Mouse (Mus musculus): ENCODE results near the gene Insig1. TPM values are rescaled to one million over a fixed set of nuclear protein-coding genes. Genes with fewer than 3 reads are reported as not detected.

The Insig1 gene
- total RNA-seq, 4 experiments from 2014 or later, result 93.1 to 116 (median 115) TPM

DNA sequence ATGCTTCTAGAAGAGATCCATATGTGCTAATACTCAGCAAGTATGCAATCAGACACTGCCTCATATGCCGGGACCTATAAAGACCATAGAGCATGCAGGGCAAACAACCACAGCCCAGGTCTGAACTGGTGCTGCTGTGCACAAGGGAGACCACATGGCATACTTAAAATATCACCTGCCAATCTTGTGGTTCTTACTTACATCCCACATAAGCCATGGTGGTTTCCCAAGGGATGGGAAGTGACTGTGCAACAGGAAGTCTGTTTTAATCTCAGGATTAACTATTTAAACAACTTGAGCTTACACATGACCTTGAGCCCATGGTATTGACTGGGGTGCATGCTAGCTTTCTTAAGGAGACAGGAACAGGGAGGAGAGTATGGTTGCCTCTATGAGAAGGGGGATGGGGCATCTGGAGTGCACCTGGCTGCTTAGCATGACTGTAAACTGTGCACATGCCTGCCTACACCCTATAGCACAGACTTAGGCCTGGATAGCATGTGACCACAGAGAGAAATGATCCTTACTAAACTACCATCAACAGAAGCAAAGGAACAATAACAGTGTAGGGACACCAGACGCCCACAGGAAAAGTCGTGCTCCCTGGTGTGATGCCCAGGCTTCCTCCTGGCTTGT, 7.1 kb upstream of the Insig1 start:
- DNase-seq (ENCODE audit: low spot score in 2 of 2), result no peak

- DNase-seq (ENCODE audit: low spot score in 2 of 2), result no peak
Measured at GRCm38 (mm10) chr5:28065275-28065674, 5.9 kb upstream of the Insig1 start.

GRCm38 (mm10) chr5:28066311-28066710, 4.9 kb upstream of the Insig1 start:
- DNase-seq (ENCODE audit: low spot score in 2 of 2), result no peak

DNA sequence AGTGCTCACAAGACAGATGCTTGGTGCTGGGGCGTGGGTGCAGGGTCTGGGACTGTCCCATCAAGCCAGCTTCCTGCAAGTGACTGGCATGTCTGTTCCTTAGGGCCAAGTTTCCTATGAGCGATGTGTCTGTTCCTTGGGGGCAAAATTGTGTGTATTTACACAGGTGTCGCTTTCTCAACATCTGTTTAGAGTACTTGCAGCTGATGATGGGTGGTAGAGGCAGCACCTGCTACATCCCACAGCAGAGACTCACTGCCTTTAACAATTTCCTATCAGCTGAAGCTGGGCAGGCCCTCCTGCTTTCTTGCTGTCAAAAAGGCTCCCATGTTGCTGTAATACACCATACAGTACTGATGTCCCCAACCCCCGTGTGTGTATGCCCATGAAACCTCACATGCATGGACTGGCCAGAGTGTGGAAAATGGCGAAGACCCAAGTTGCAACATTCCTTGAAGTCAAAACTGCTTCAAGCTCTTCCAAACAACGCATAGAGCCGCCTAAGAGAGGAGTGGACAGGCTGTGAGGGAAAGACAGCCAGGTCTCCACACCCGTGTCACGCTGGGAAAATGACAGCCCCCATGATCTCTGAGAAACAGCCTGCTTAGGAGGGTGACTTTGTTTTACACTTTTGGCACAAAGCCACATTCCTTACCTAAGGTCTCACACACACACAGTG, 875 bp upstream of the Insig1 start:
- no peak for DNase-seq (ENCODE audit: low spot score in 2 of 2)

DNA sequence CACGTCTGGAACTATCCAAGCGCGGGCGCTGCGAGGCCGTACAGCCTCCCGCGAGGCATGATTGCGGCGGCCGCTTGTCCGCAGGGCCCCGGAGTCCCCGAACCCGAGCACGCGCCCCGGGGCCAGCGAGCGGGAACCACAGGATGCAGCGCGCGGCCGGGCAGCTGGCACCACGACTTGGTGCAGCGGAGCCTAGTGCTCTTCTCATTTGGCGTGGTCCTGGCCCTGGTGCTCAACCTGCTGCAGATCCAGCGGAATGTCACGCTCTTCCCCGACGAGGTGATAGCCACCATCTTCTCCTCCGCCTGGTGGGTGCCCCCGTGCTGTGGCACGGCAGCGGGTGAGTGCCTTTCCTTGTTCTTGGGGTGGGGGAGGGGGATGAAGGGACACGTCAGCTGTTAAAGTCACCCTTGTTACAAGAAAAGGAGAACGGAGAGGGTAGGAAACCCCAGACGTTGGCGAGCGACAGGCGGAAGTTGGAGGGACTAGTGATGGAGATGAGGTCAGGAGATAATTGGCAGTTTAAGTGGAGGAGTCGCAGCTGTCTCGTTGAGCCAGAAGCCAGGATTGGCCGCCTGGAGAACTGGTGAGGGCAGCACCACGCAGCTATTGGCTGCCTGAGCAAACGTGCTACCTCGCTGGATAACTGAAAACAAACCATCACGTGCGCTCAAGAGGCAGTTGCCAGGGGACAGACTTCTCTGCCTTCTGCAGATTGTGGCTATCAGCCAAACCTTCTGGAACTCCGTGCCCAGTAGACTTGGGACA, 477 bp downstream of the Insig1 start:
- DNase-seq (ENCODE audit: low spot score in 2 of 2), result peak; percentile 73 to 94

DNA sequence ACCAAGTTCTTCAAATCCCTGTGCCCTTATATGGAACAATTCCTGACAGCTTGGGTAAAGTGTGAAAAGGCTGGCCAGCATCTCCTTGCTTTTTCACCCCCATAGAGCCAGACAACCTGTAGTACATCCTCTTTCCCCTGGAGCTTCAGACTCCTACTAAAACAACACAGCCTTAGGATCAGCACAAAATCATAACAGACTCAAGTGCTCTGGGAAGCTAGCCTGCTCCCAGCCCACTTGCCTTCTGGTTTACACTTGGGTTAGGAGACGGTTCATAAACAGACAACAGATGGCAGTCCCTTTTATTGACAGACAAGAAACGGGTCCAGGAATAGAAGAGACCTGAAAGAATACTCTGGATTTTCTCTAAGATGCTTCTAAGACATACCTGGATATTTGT, 8.3 kb downstream of the Insig1 start:
- DNase-seq (ENCODE audit: low spot score in 2 of 2), result peak in 1 of 2 experiments; percentile 33

DNA sequence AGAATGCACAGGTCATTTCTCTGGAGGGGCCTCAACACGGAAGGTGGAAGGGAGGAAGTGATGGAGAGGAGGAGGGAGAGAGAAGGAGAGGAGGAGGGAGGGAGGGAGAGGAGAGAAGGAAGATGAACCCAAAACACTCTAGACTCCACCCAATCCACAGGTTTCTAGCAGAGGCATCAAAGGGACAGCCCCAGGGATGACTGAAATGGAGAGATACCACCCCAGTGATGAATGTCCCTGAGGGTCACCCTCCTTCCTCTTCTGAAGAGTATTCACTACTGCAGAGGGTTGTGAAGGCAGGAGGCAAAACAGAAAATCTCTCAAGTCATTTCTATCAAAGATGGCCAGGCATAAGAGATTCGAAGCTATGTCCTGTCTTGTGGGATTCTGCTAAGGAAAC, 10.0 kb downstream of the Insig1 start:
- DNase-seq (ENCODE audit: low spot score in 2 of 2), result no peak

GRCm38 (mm10) chr5:28081822-28082221, 10.7 kb downstream of the Insig1 start:
- DNase-seq (ENCODE audit: low spot score in 2 of 2), result no peak

DNA sequence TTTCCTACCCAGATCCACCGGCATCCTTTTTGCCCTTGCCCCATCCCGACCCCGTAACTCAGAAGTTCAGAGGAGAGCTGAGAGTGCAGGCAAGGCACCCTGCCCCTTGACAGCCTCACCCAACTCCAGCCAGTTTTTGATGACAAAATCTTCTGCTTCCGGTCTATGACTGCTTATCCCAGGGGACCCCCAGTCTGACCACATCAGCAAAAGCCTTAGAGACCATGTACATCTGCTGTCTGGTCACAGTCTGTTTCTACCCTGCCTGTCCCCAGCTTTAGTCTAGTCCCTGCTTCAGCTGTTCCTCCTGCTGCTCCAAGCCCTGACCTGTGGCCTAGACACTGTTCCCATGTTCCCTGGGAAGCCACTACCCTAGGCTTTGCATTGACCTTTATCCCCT, 11.1 kb downstream of the Insig1 start:
- DNase-seq (ENCODE audit: low spot score in 2 of 2), result no peak

- DNase-seq (ENCODE audit: low spot score in 2 of 2), result no peak
Measured at GRCm38 (mm10) chr5:28082796-28083195, 11.6 kb downstream of the Insig1 start.

DNA sequence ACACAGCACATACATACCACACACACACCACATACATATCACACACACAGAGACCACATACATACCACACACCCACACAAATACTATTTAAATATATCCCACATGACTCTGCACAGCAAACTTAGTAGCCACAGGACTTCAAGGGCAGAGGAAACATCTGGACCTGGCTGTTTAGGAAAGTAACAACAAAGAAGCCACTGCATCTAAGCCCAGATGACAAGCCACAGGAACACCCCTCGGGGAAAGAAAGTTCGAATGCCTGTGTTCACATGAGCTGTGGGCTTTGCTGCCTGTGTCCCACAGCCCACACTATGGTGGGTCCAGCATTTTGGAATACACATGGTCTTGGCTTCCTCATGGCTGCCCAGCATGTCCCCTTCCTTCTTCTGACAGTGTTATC, 13.6 kb downstream of the Insig1 start:
- no peak for DNase-seq (ENCODE audit: low spot score in 2 of 2)

- DNase-seq (ENCODE audit: low spot score in 2 of 2), result no peak
Measured at GRCm38 (mm10) chr5:28090547-28090946, 19.4 kb downstream of the Insig1 start.

- no peak for DNase-seq (ENCODE audit: low spot score in 2 of 2)
Measured at GRCm38 (mm10) chr5:28092327-28092726, 21.2 kb downstream of the Insig1 start.

GRCm38 (mm10) chr5:28093874-28094273, 22.7 kb downstream of the Insig1 start:
- peak; percentile 38 to 70 for DNase-seq (ENCODE audit: low spot score in 2 of 2)

DNA sequence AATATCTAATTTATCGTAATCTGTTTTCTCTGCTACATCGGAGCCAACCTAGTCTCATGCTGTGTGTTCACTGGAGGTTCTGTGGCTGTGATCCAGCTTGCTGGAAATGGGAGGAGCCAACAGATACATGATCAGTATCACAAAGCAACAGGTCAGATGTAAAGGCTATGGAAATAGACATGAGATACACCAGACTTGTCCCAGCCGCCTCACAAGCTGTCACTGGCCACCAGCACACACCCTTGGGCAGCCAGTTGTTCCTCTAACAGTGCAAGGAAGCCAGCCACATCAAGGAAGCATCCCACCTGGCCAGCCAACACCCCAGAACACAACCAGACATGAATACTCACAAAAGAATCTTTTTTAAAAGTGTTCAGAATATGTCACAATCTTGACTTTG, 23.2 kb downstream of the Insig1 start:
- DNase-seq (ENCODE audit: low spot score in 2 of 2), result no peak

- no peak for DNase-seq (ENCODE audit: low spot score in 2 of 2)
Measured at GRCm38 (mm10) chr5:28094846-28095245, 23.7 kb downstream of the Insig1 start.

DNA sequence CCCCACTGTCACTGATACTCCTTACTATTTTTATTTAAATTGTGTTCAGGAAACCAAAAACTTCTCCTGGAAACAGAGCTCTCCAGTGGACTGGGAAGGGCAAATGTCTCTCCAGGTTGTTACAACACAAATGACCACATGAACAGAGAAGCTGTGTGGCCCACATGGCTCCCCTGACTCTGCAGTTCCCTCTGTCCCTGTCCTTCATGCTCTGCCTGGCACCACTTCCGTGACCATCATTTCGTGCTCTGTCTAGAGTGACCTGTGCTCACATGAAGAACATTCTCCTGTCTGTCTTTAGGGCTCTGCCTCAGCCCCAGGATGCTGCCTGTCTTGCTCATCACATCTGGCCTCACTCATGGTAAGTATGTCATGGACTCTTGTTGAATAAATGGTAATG, 24.5 kb downstream of the Insig1 start:
- no peak for DNase-seq (ENCODE audit: low spot score in 2 of 2)

- no peak for DNase-seq (ENCODE audit: low spot score in 2 of 2)
Measured at GRCm38 (mm10) chr5:28106966-28107365, 35.8 kb downstream of the Insig1 start.

DNA sequence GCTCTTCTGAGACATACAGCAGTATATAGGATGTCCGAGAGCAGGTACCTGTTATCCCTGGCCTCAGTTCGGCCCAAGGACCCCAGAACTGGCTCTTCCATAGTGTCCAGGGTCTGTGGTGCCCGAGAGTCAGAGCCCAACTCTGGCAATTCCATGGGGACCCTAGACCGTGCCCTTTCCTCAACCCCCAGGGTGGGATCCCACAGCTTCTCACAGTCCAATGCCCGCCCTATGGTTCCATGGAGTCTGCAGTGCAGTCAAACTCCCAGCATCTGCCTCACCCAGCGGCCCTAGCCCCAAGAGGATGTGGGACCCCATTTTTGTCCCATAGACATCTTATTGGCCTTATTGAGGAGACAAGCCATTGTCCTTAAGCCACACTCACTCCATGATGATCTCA, 36.8 kb downstream of the Insig1 start:
- DNase-seq (ENCODE audit: low spot score in 2 of 2), result no peak

GRCm38 (mm10) chr5:28110881-28111280, 39.7 kb downstream of the Insig1 start:
- no peak for DNase-seq (ENCODE audit: low spot score in 2 of 2)

DNA sequence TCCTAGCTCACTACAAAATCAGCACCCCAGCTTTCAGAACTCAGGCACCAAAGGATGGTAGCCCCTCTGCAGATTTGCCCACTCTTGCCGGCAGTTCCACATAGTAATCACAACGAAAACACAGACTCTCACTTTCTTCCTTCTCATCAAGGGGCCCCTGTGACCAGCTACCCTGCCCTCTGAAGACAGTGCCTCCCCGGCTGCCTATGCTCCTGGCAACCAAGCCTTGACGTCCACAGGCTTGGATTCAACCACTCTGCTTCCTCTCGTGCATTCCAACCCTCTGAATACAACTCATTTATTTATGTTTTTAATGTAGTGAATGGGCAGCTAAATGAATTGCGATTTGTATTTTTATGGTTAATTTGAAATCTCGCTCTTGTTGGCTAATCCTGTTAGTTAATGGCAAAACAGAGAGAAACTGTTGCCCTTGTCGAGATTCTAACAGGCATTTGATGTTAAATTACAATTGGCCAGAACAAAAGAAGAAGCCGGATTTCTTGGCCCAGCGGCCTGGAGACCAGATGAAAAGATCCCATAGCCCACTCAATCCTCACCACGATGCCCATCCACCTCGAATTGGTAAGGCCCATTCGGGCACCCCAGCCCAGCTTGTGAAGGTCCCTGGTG, 46.2 kb downstream of the Insig1 start:
- no peak for DNase-seq (ENCODE audit: low spot score in 2 of 2)

- no peak for DNase-seq (ENCODE audit: low spot score in 2 of 2)
Measured at GRCm38 (mm10) chr5:28117882-28118530, 46.8 kb downstream of the Insig1 start.
